Comparison of ENCODE assay signal across 8 mouse cellular contexts in genomic region chr1:105908029-105908876, GRCm38 (mm10).
DNase-seq lines count a peak whose midpoint lies in the region; ATAC-seq lines count a peak whose summit lies in the region.

No protein-coding gene starts in this region.

- 55% methylated on average over 15 of the region's 15 CpGs for WGBS in heart, embryonic 11.5 days (ENCODE audit: insufficient replicate concordance)
- 38% methylated on average over 15 of the region's 15 CpGs for WGBS in hindbrain, embryonic 14.5 days
- WGBS in limb, embryonic 12.5 days, result 17% methylated on average over 15 of the region's 15 CpGs

- H3K27ac ChIP-seq in heart, embryonic 11.5 days (ENCODE audit: low read depth, low read length), result no peak overlapping the region
- no peak overlapping the region for H3K27ac ChIP-seq in hindbrain, embryonic 14.5 days
- H3K27ac ChIP-seq in limb, embryonic 12.5 days, result no peak overlapping the region

- no peaks in the 10 kb centered on the region; the same call in 1 of the 2 replicates for H3K4me1 ChIP-seq in heart, embryonic 11.5 days (ENCODE audit: control insufficient read depth, insufficient read depth, low read length)
- peaks cover 16% of the 10 kb centered on the region; the same call in 1 of the 2 replicates for H3K4me1 ChIP-seq in hindbrain, embryonic 14.5 days (replicated peaks; ENCODE audit: control insufficient read depth, insufficient read depth, low read length)
- peaks cover 17% of the 10 kb centered on the region for H3K4me1 ChIP-seq in limb, embryonic 12.5 days (replicated peaks)

- no peaks in the 10 kb centered on the region for H3K9me3 ChIP-seq in heart, embryonic 11.5 days (replicated peaks; ENCODE audit: control insufficient read depth, low read length)
- H3K9me3 ChIP-seq in hindbrain, embryonic 14.5 days (ENCODE audit: control insufficient read depth, low read length), result no peaks in the 10 kb centered on the region
- H3K9me3 ChIP-seq in limb, embryonic 12.5 days, result 0 out of 2 replicates have a peak, but pooled peaks cover 4% of the 10 kb centered on the region

- H3K4me3 ChIP-seq in heart, embryonic 11.5 days (ENCODE audit: low read depth, low read length), result no peak overlapping the region
- no peak overlapping the region for H3K4me3 ChIP-seq in hindbrain, embryonic 14.5 days (replicated peaks; ENCODE audit: low read length)
- H3K4me3 ChIP-seq in limb, embryonic 12.5 days (replicated peaks), result no peak overlapping the region

- peak; percentile 23 for DNase-seq in heart, adult 8-10 months (ENCODE audit: low spot score)
- DNase-seq in cerebellum, adult 11 months, result peak; percentile 24
- no peak for DNase-seq in hindbrain, embryonic 14.5 days (ENCODE audit: low spot score)
- DNase-seq in retina, embryonic 14.5 days (ENCODE audit: low spot score), result peak; percentile 15
- no peak for DNase-seq in ovary, postnatal 36 days (ENCODE audit: low spot score)
- DNase-seq in thymus, postnatal 25 days, result no peak

- ATAC-seq in heart, embryonic 11.5 days (replicated peaks; ENCODE audit: insufficient number of reproducible peaks, low FRiP score, low TSS enrichment), result no peak
- peak; percentile 56; the same call in 1 of the 2 replicates for ATAC-seq in hindbrain, embryonic 14.5 days (ENCODE audit: low FRiP score)
- peak; percentile 91 for ATAC-seq in limb, embryonic 12.5 days (ENCODE audit: insufficient number of reproducible peaks, insufficient read depth, low FRiP score, low TSS enrichment, low read depth)

- no peaks in the 10 kb centered on the region for H3K27me3 ChIP-seq in heart, embryonic 11.5 days (ENCODE audit: control insufficient read depth, insufficient read depth, low read length)
- no peaks in the 10 kb centered on the region for H3K27me3 ChIP-seq in hindbrain, embryonic 14.5 days (ENCODE audit: control insufficient read depth, insufficient read depth, low read length)
- peaks cover 3% of the 10 kb centered on the region; the same call in 1 of the 2 replicates for H3K27me3 ChIP-seq in limb, embryonic 12.5 days

- no peak overlapping the region for H3K4me2 ChIP-seq in heart, embryonic 11.5 days
- no peak overlapping the region for H3K4me2 ChIP-seq in hindbrain, embryonic 14.5 days (replicated peaks)
- H3K4me2 ChIP-seq in limb, embryonic 12.5 days, result peak overlapping the region; percentile 37

- no peaks in the 10 kb centered on the region for H3K36me3 ChIP-seq in heart, embryonic 11.5 days (ENCODE audit: control insufficient read depth, insufficient read depth, low read length)
- no peaks in the 10 kb centered on the region for H3K36me3 ChIP-seq in hindbrain, embryonic 14.5 days (replicated peaks; ENCODE audit: control insufficient read depth, insufficient read depth)
- H3K36me3 ChIP-seq in limb, embryonic 12.5 days, result no peaks in the 10 kb centered on the region

- H3K9ac ChIP-seq in heart, embryonic 11.5 days (ENCODE audit: low read depth, low read length), result no peak overlapping the region
- no peak overlapping the region for H3K9ac ChIP-seq in hindbrain, embryonic 14.5 days
- no peak overlapping the region for H3K9ac ChIP-seq in limb, embryonic 12.5 days (replicated peaks)

Comparison
In these comparisons a context has a peak if more than half of its experiments do, and no peak if none do; other contexts are left out.
1. DNase-seq: peak in heart, adult 8-10 months (single experiment), cerebellum, adult 11 months (single experiment) and retina, embryonic 14.5 days (single experiment); none in hindbrain, embryonic 14.5 days (single experiment), ovary, postnatal 36 days (single experiment) and thymus, postnatal 25 days (single experiment).